Mouse (Mus musculus) right cerebral cortex, adult 2 months (tissue): ENCODE results near the gene C1qa.

Experiments used
- DNase-seq, 2 experiments: peaks; one replicate each; pipeline ENCODE4 v3.0.0; 2021 to 2022; ENCODE audit warnings: low spot score in 2 of 2

The C1qa gene

DNA sequence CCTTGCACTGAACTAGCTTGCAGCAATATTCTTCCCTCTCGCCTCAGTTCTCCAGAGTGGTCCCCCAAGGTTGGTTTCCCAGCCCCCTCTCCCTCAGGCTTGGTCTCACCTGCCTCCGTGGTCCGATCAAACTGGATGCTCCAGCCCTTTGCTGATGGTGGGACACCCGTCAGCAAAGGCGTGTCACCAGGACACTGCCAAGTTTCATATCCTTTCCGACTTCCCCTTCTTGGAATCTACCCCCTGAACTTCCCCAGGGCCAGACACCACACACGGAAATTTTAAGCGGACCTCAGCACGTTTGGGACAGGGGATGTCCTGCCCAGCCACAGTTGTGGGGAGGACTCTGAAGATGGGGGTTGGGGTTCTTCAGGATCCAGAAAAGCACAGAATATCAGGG lies at the start of gene C1qa:
C1qa (minus strand) TSS at position 167 of the 400 bp plus-strand sequence.
- no peak for DNase-seq

DNA sequence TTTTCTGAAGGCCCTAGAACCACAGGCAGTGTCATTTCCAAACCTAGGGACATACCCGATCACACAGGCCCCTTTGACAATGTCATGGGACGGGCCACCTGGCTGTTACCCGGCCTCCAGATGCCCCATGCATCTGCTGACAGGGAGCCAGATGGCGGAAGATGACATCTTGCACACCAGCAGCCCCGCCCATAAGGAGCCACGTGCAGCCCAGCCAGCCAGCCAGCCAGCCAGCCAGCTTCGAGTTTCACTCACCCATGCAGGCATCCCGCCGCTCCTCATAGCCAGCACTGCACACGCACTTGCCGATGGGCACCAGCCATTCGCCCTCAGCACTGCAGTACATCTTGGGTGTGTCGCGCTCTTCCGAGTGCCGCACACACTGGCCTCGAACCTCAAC lies 46.8 kb upstream of the C1qa start:
- no peak for DNase-seq

DNA sequence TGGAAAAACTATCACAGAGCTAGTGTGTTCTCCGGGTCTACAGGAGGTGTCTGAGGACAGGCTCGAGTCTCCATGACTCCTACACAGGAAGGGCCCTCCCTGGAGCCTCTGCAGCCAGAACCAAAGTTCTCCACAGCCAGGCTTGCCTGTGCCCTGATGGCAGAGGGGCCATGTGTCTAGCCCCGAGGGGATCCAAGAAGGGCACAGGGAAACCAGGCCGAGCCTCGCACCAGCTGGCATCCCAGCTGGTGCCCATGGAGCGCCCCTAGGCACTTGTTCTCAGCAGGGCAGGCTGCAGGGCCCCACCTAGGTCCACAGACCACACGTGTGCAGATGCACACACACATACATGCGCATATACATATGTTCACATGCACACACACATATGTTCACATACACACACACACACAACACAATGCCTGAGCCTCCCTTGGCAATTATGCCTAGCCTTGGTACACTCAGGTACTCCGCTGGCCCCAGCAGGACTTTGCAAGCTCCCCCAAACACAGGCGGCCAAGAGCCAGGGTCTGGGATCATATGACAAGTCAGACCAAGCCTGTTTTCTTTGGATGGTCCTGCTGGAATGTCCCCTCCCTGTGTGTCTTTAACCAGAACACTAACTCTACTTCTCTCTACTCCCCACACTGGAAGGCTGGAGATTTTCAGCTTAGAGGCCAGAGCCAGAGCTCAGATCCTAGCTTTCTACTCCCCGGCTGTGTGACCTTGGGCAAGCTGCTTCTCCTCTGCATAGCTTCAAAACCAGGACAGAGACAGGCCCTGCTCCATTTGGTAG lies 46.2 kb upstream of the C1qa start:
- DNase-seq: no peak

DNA sequence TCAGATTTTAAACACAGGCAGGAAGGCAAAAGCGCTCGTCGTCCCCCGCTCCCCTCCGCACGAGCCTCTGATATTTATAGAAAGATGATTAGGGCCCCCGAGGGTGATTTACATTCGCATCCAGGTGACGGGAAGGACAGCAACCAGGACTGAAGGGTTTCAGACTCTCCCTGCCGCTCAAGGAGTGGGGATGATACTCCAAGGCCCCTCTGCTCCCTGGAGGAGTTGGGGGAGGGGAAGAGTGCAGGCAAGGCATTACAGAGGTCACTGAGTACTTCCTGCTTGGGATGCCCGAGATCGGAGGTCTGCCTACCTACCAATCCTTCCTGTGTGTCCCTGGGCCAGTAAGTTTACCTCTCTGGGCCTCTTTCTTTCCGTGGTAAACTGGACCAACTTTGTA lies 44.6 kb upstream of the C1qa start:
- no peak for DNase-seq

DNA sequence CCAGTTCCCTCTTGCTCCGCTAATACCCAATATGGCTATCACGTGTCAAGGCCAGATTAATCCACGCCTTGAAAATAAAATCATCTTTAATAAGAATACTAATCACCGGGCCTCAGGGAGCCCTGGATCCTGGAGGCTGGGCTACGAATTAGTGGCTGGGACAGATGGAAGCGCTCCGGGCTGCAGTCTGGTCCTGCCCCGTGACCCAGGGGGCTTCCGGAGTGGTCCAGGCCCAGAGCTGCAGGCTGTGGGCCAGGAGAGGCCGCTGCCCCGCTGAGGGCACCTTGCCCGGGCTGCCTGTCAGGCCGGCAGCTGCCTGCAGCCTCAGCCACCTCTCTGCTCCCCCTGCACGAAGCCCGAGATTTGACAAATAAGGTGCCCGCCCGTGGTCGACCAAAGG lies 44.2 kb upstream of the C1qa start:
- no peak for DNase-seq

DNA sequence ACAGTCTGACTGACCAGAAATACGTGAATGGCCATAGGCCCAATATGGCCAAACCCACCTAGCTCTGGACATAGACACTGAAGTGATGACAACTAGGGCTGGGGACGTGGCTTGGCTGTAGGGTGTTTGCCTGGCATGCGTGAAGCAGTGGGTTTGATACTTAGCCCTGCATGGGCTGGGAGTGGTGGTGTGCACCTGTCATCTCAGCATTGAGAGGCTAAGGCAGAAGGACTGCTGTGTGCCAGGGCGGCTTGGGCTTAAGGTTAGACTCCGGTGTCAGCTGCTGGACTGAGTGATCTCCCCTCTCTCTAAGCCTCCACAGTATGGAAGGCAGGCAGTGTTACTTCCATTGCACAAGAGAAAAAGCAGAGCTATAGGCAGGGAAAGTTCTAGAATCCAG lies 39.3 kb upstream of the C1qa start:
- no peak for DNase-seq

DNA sequence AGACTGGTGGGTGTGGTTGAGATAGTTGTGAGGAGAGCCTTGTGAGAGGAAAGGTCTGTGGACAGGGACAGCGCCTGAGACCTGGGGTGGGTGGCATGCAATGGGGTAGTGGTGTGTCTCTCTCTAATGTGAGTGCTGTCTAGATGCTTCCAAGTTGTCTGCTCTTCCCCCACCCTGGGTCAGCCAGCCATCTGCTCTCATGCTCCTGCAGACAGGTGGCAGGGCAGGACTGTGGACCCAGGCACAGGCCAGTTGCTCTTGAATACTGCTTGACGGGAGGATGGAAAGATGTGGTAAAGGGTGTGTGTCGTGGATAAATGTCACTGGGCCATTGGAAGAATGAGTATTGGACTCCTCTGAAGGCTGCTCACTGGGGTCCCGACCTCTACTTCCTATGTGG lies 38.7 kb upstream of the C1qa start:
- no peak for DNase-seq

DNA sequence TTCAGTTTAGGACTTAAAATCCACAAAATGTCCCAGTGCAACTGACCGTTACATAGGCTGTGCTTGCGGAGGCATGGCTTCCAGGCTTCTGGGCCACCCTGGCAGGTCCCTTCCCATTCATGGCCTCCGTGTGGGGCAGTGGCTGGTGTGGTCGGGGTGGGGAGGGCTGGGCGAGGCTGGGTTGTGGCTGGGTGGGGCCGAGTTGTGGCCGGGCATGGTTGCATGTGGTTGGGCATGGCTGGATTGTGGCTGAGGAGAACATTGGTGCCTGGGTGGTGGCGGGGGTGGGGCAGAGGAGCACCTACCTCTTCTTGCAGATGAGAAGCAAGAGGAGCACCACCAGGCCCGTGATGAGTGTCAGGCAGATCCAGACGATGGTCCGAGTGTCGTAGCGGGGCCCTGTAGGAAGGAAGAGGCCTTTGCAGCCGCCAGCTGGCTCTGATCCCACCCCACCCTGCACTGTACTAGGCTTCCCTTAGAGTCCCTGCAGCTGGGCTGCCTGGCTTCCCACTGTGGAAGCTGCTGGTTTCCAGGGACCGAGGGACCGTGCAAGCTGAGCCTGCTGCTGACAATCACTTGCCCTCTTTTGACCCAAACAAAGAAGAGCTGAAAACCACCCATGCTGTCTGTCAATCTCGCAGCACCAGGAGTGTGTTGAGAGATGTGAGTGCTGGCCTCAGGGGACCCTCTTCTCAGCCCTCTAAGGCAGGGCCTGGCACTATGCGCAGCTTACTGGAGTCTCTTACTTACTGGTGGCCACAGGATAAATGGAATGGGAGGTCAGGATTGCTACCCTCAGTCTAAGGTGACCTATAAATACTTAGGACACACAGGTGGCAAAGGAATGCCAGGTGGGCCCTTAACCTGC lies 36.4 kb upstream of the C1qa start:
- no peak for DNase-seq

DNA sequence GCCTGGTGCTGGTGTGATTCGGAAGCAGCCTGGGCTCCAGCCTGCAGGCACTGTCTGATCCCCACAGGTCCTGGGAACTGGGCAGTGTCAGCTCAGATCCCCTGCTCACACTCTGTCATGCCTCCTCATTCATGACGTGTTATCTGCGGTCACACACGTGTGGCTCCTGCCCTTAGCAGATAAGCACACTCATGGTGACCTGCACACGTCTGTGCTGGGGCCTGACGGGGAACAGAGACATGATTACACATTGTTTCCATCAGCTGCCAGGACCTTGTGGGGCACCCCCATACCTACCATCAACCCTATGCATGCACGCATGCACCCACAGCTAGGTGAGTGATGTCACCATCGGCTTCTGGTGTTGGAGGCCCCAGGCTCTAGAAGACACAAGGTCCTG lies 31.9 kb upstream of the C1qa start:
- DNase-seq: no peak

DNA sequence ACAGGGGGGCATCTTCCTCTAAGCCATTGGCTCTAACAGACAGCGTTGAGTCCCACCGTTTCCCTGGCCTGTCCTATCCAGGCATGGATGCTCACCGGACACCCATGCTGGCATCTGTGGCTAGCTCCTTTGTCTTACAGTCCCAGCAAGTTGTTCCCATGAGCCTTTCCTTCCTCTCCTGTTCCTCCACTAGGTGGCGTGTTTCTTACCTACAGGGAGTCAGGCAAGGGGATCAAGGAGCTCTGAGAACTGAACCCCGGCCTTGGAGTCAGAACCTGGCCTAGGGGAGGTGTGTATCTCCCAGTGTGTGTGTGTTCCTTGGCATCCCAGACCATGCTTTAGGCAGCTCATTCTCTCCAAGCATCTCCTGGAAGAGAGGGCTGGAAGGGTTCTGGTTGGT lies 30.3 kb upstream of the C1qa start:
- peak; percentile 15 to 39 for DNase-seq

DNA sequence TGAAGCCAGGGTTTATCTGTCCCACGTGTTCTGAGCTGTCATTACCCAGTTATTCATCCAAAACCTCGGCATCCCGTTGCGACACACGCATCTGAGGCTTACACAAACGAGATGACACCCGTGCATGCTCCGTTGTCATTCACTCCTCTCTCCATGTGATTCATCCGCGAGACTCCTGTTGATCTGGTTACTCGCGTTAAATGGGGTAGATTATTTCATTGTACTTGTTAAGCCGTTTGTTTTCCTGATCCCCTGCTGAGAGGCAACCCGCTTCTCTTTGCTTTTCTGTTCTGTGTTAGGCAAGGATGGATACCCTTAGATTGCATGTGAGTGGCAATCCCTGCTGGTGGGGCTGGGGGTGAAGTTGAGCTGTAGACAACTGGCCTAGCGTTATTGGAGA lies 27.2 kb upstream of the C1qa start:
- no peak for DNase-seq

DNA sequence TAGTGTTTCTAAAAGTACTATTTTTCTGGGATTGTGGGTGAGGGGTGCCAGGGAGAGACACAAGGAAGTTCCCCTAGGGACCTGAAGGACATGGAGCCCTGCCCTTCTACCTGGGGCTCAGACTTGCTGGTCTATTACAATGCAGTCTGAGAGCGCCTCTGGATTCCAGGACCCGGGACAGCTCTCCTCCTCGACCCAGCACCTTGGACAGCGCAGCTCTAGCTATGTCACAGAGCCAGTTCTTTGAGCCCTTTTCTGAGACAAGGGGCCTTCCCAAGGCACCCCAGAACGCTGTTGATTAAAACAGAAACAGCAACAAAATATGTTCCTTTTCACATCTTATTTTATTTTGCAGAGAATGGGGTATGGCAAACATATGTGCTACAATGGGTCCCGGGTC lies 25.9 kb upstream of the C1qa start:
- no peak for DNase-seq

DNA sequence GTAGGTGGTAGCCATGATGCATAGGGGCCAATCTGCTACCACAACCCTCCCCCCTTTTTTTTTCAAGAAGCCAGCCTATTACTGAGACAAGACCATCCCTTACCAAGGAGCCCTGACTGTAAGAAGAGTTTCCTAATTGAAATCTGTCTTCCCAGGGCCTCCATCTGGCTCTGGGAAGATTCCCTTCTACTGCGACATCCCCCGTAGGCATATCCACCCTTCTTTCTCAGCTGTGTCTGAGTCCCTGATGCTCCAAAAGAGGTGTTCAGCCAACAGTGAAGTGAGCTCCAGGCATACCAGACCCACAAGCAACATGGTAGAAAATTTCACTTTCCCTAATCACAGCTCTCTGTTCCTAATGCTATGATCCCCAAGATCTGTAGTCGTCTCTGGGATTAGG lies 20.9 kb upstream of the C1qa start:
- DNase-seq: no peak

DNA sequence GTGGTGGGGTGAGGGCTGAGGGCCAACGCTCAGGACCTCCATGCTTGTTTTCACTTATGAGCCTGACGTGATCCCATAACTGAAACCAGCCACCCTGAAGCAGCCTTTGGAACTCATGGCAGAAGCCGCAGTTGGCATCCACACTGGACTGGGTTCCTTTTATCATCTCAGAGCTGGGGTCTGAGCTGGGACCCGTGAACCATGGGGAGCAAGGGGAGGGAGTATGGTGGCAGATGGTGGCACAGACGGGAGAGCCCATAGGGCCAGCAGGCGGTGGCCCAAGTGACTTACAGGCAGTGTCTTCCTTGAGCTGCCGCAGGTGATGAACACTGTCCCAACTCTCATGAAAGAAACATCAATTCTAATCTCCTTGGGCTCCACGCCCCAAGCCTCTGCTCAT lies 20.2 kb upstream of the C1qa start:
- no peak for DNase-seq

DNA sequence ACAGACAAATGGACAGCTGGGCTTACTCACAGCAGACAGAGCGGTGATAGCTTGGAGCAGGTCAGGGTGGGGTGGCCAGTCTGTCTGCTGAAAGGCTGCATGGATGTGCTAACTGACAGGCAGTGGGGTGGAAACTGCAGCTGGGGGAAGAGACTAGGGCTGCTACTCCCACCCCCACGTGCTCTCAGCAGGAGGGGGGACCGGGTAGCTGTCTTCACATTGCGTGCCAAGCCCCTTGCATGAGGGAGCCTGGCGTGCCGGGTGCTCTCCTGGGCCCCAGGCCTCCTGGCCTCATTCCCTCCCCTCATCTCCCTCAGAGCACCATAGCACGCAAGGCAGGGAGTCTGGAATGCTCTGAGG lies 18.5 kb upstream of the C1qa start:
- no peak for DNase-seq

DNA sequence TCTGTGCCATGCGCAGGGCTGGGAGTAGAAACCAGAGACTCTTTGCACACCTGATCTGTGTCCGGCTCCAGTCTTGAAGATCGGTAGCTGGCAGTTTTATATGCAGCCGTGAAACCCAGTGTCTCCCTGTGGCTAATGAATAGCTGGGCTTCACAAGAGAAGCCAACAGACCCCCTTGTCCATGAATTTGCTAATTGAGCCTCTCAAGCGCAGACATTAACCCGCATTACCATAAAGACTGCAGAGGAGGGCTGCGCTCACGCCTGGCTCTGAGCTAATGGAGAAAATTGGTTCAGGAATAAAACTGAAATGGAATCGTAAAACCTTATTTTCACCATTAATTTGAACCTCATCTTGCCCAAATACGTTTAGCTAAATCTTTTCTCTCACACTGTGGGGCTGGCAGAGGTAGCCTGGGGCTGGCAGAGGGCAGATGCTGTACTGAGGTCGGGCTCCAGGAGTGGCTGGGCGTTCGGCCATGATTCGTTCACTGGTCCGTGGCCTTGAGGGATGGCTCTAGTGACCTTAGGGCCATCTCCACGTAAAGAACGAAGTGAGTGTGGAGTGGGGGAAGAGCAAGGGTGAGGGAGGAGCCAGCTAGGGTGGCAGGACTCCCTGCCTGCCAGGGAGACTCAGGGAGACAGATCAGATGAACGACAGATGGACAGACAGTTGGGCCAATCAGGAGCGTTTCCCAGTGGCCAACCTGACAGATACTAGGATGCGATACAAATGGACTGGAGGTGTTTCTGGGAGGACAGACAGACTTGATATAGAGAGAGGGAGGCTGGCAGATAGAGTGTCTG lies 18.0 kb upstream of the C1qa start:
- no peak for DNase-seq

DNA sequence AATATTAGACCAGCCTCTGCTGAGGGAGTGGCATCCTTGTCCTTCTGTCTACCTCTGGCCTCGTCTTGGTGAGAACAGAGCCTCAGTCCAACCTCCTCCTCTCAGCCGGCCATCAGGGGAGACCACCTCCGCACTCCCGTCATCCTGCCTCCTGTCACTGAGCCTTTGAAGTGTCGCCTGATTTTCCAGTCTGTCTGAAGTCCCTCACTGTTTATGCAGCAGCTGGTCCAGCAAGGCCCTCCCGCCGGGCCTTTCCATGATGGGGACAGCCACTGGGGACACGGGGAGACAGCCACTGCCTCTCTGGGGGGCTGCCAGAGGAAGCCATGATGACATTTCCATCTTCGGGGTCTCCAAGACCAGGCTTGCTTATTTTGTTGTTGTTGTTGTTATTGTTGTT lies 14.2 kb upstream of the C1qa start:
- DNase-seq: no peak

DNA sequence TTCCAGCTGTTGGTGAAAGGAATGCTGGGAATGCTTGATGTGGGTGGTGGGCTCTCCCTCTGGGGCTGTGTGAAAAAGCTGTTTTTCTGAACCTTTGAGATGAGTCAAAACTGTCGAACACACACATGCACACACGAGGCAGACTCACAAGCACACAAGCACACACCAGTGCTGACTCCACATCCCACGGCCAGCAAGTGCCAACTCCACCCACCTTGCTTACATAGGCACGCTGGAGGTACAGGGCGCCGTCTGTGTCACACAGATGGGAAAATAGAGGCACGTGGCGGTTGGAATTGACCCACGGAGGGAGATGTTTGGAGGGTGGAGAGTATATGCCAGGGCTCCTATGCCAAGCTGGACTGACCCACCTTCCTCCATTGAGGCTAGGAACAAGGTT lies 13.2 kb upstream of the C1qa start:
- no peak for DNase-seq

DNA sequence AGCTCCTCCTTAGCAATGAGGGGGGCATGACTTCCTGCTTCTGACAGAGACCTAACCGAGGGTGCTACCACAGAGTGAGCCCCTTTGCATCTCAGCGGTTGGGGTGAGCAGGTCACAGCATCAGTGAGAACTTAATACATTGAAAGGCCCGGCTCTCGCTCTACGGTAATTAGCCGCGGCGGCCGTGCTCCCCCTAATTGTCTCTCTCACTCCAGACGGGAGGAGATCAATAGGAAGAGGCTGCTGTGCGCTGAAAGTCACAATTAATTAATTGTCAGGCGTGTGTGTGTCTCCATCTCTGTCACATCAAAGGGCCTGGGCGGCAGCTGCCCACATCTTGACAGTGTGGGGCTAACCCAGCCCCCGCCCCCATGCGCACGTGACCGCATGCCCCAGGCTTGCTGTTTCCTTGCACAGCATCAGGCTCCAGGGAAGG lies 12.6 kb upstream of the C1qa start:
- DNase-seq: no peak

DNA sequence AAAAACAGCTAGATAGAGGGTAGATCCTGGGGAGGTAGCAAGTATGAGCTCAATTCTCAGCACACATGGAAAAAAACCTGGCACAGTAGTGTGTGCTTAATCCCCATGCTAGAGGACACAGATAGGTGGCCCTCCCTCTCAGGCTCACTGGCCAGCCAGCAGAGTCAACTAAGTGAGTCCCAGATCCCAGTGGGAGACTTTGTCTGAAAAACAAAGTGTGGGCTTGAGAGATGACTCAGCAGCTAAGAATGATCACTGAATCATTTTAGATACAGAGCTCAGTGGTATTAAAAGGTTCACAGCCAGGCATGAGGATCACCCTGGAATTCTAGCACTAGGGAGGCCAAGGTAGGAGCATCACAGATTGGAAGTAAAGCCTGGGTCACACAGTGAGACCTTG lies 9.2 kb upstream of the C1qa start:
- peak in 1 of 2 experiments; percentile 24 for DNase-seq

DNA sequence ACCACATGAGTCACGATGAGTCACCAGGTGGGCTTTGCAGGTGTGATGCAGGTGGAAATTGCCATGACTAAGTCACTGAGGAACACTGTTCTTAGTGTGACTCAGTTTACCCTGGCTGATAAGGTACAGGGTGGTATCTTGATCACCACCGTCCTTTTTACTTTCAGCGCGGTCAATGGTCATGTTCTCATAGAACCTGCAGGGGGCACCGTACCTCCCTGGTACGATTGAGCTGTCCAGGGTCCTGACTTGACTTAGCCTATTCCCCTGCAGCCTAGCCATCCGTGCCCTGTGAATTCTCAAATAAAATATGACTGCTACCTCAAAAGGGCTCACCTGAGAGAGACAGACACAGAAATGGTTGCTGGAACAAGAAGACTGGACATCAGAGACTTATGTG lies 8.4 kb upstream of the C1qa start:
- DNase-seq: no peak

DNA sequence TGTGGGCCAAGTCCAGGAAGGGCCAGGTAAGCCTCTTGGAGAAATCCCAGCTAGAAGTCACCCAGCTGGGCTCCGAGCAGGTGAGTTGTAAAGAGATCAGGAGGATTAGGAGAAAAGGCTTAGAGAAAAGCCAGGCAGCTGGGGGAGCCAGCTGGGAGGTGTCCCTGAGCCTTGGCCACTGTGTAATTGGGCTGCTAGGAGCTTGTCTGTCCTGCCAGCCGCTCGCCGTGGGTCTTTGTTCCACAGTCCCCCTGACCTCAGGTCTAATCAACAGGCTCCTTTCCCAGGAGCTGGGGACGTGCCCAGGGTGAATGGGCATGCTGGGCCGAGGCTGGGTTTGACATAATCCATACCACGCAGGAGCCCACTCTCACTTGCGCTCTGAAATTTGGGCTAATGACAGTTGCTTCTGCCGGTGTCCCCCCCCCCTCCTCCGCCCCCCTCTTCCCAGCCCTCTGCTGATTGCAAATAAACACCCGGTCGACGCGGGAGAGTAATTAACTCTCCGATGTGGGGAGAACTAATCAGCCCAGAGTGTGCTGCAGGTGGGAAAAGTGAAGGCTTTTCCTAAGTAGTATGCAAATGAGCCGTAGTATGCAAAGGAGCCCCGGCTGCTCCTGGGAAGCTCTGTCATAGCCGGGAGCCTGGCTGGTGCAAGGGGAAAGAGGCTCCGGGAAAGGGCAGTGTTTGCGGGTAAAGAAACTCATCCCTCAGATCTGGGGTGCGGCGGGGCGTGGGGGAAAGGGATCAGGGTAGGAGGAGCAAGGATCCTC lies 6.3 kb upstream of the C1qa start:
- no peak for DNase-seq
